19 mouse cellular contexts compared by ENCODE assay signal in genomic region chr6:41135160-41135559, GRCm38 (mm10).
"Had no signal": no experiment of that assay in that cellular context is flagged by ENCODE, and none has a peak within 500 bp of the region (broad histone marks: within the 10 kb centered on the region; RNA-seq: fewer than 3 reads in every experiment).

No protein-coding gene starts in this region.

- H3K9ac ChIP-seq: limb, embryonic 15.5 days; liver, embryonic 14.5 days; lung, embryonic 14.5 days; midbrain, embryonic 12.5 days; neural tube, embryonic 13.5 days; neural tube, embryonic 15.5 days had no signal

- H3K9me3 ChIP-seq: limb, embryonic 15.5 days; midbrain, embryonic 10.5 days; midbrain, embryonic 12.5 days; neural tube, embryonic 13.5 days; neural tube, embryonic 15.5 days had no signal

- ATAC-seq: midbrain, embryonic 16.5 days had no signal

- H3K27ac ChIP-seq: limb, embryonic 15.5 days; liver, embryonic 14.5 days; midbrain, embryonic 10.5 days; midbrain, embryonic 12.5 days; neural tube, embryonic 13.5 days; neural tube, embryonic 15.5 days had no signal

- H3K36me3 ChIP-seq: limb, embryonic 15.5 days; midbrain, embryonic 10.5 days; midbrain, embryonic 12.5 days; neural tube, embryonic 13.5 days; neural tube, embryonic 15.5 days had no signal

- H3K27me3 ChIP-seq: limb, embryonic 15.5 days; midbrain, embryonic 12.5 days; neural tube, embryonic 13.5 days; neural tube, embryonic 15.5 days had no signal

- DNase-seq: lung, embryonic 14.5 days; lung, postnatal 10 days; lung, postnatal 4 days; midbrain, embryonic 14.5 days; retina, postnatal 1 day; right cerebral cortex, adult 18-20 months; right cerebral cortex, postnatal 25 days; right cerebral cortex, postnatal 4 days; spleen, adult 18-20 months; thymus, adult 18-20 months; thymus, postnatal 36 days had no signal

- H3K4me3 ChIP-seq: limb, embryonic 15.5 days; midbrain, embryonic 10.5 days; midbrain, embryonic 12.5 days; myocyte; neural tube, embryonic 13.5 days; neural tube, embryonic 15.5 days had no signal

- H3K4me1 ChIP-seq: limb, embryonic 15.5 days; midbrain, embryonic 10.5 days; midbrain, embryonic 12.5 days; neural tube, embryonic 13.5 days; neural tube, embryonic 15.5 days had no signal

- H3K4me2 ChIP-seq: limb, embryonic 15.5 days; lung, embryonic 14.5 days; midbrain, embryonic 12.5 days; neural tube, embryonic 13.5 days; neural tube, embryonic 15.5 days had no signal
